Mouse (Mus musculus) liver, embryonic 11.5 days (tissue): ENCODE data around the gene Copg2. TPM values are rescaled to one million over a fixed set of nuclear protein-coding genes. Genes with fewer than 3 reads are reported as not detected.

Experiments used
- ATAC-seq: fragments of 200-750 bp; cut with Nextera tagmentation; replicated peaks from 2 replicates; pipeline ENCODE4 v1.8.0; 2017; ENCODE audit warnings: moderate number of reproducible peaks, mild to moderate bottlenecking, moderate TSS enrichment, moderate library complexity; ENCODE audit not compliant: low FRiP score
- DNase-seq: peaks from one replicate; pipeline ENCODE4 v3.0.0-alpha.2; 2017; ENCODE audit warnings: low spot score
- H3K27ac ChIP-seq: fragments of 300-500 bp; sonication (generic); 2 replicates; pipeline ENCODE4 v1.5.1; 2014; ENCODE audit warnings: mild to moderate bottlenecking, low read depth, low read length, control low read depth
- H3K27me3 ChIP-seq: fragments of 300-500 bp; sonication (generic); replicated peaks from 2 replicates; pipeline ENCODE4 v1.6.1; 2014; ENCODE audit warnings: low read length, mixed read lengths; ENCODE audit not compliant: control insufficient read depth, insufficient read depth
- H3K36me3 ChIP-seq: fragments of 300-500 bp; sonication (generic); 2 replicates; pipeline ENCODE4 v1.6.1; 2014; ENCODE audit warnings: mild to moderate bottlenecking, low read length, moderate library complexity, mixed read lengths; ENCODE audit not compliant: control insufficient read depth, insufficient read depth
- H3K4me1 ChIP-seq: fragments of 300-500 bp; sonication (generic); replicated peaks from 2 replicates; pipeline ENCODE4 v1.6.1; 2014; ENCODE audit warnings: low read length, mixed read lengths; ENCODE audit not compliant: control insufficient read depth, insufficient read depth
- H3K4me2 ChIP-seq: fragments of 300-500 bp; sonication (generic); 2 replicates; pipeline ENCODE4 v1.6.1; 2014; ENCODE audit warnings: mild to moderate bottlenecking, control low read depth, moderate library complexity
- H3K4me3 ChIP-seq: fragments of 300-500 bp; sonication (generic); 2 replicates; pipeline ENCODE4 v1.5.1; 2014; ENCODE audit warnings: low read depth, low read length, control low read depth
- H3K9ac ChIP-seq: fragments of 300-500 bp; sonication (generic); 2 replicates; pipeline ENCODE4 v1.6.1; 2014; ENCODE audit warnings: low read depth, low read length, control low read depth
- H3K9me3 ChIP-seq: fragments of 300-500 bp; sonication (generic); 2 replicates; pipeline ENCODE4 v1.6.1; 2016; ENCODE audit warnings: low read length, inconsistent platforms, mixed read lengths; ENCODE audit not compliant: control insufficient read depth
- WGBS: fragments of 180-500 bp; shearing (Covaris S2); extraction: QIAGEN DNeasy Blood & Tissue Kit; methylation state at CpG from one replicate; pipeline ENCODE4 v1.1.7; 2014; 5-methylcytosine and 5-hydroxymethylcytosine counted together
- polyA plus RNA-seq: library from polyadenylated mRNA; unstranded; fragments of >200 nt; fragmentation: Nextera tagmentation; extraction: Ambion mirVana; gene quantifications from 2 replicates; pipeline ENCODE4 v1.2.1, GENCODE M21; 2014

The Copg2 gene
- polyA plus RNA-seq, 1 experiment from 2014 or later = 17.9 TPM

DNA sequence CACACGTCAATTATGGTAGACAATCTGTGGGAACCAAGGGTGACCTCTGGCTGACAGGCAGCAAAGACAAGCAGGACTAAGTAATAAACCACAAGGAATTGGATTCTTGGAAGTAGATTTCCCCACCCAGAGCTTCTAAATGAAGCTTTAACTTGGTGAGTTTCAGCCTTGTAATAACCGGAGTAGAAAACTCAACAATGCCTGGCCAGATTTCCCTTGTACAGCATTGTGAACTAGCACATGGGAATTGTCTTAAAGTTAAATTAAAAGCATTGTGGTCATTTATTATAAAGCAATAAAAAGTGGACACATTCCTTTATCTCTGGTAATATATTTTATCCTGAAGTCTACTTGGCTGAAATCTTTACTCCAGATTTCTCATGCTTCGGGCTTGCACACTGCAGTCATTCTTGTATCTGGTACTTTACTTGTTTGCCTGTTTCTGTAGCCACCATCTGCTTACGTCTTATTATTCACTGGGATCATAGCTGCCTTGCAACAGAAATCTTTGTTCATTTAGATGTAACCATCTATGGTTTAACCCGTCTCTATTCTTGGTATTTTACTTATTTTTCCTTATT, 181.6 kb downstream of the Copg2 start:
- Histone ChIP-seq H3K4me3 (no peak overlapping the region), H3K4me1 (peaks cover 27% of the 10 kb centered on the region), H3K27ac (no peak overlapping the region; the same call in 1 of the 2 replicates), H3K36me3 (no peaks in the 10 kb centered on the region), H3K4me2 (no peak overlapping the region), H3K9ac (no peak overlapping the region), H3K9me3 (no peaks in the 10 kb centered on the region), H3K27me3 (no peaks in the 10 kb centered on the region)
- DNase-seq (no peak), ATAC-seq (no peak)
- 83% methylated on average over 5 of the region's 5 CpGs for WGBS

DNA sequence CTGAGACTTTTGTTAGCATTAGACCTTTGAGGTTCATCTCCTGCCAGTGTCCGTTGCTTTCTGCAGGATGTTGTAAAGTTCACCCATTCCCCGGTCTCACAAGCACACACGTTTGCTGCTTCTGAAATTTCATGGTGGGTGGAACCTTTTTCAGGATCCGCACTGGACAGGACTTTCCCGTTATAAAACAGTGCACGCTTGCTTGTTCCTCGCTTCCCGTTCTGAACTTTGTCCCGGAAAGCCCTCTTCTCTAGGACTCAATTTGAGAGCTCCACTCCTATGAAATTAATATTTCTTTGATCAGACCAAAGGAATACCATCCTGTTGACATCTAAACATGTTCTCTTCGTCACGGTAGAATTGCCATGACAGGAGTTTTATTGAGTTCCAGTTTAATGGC, 182.7 kb downstream of the Copg2 start:
- Histone ChIP-seq H3K36me3 (no peaks in the 10 kb centered on the region), H3K4me1 (peaks cover 27% of the 10 kb centered on the region), H3K27ac (peak overlapping the region; percentile 16; the same call in 1 of the 2 replicates), H3K9ac (no peak overlapping the region), H3K9me3 (no peaks in the 10 kb centered on the region), H3K4me2 (no peak overlapping the region), H3K27me3 (no peaks in the 10 kb centered on the region), H3K4me3 (no peak overlapping the region)
- ATAC-seq (no peak), DNase-seq (no peak)
- WGBS = 79% methylated on average over 11 of the region's 11 CpGs

DNA sequence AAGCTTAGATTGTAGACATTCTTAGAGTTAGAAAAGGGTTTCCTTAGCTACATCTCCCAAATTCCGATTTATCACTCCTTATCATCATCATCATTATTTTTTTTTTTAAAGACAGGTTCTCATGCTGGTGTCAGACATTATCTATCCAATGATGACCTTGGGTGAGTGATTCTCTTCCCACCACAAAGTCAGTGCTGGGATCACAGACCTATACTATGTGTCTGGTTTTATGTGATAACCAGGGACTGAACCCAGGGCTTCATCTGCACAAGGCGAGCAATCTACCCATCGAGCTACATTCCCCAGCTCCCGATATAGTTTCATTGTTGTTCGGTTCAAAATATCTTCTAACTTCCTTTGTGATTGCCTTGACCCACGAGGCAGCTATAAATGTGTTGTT, 183.1 kb downstream of the Copg2 start:
- DNase-seq = no peak
- ATAC-seq = no peak; the same call in 1 of the 2 replicates
- Histone ChIP-seq H3K27ac (peak overlapping the region; percentile 16; the same call in 1 of the 2 replicates), H3K4me3 (no peak overlapping the region), H3K9me3 (no peaks in the 10 kb centered on the region), H3K36me3 (no peaks in the 10 kb centered on the region), H3K4me1 (peaks cover 27% of the 10 kb centered on the region), H3K4me2 (no peak overlapping the region), H3K9ac (no peak overlapping the region), H3K27me3 (no peaks in the 10 kb centered on the region)
- 34% methylated on average over 6 of the region's 6 CpGs for WGBS

DNA sequence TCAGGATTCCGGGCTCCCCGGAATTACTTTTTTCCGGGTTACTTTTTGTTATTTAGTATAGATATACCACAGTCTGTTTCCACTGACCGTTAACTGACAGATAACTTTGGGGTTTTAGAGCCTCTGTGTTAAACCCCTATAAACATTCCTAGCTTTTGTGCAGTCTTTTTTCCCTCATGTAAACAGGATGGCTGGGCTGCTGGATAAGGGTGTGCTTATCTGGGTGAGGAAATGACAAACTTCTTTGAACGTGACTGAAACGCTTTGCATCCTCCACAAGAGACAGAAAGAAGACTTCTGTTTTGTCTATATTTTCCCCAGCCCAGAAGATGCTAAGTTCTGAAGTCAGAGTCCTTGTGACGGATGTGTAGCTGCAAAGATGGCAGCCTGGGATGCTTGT, 184.1 kb downstream of the Copg2 start:
- H3K9me3 ChIP-seq = no peaks in the 10 kb centered on the region
- peak; percentile 74 for ATAC-seq
- no peaks in the 10 kb centered on the region for H3K27me3 ChIP-seq
- no peak overlapping the region for H3K9ac ChIP-seq
- no peak overlapping the region for H3K4me3 ChIP-seq
- H3K4me2 ChIP-seq = no peak overlapping the region
- H3K27ac ChIP-seq = peak overlapping the region; percentile 72
- peaks cover 27% of the 10 kb centered on the region for H3K4me1 ChIP-seq
- DNase-seq = no peak
- 21% methylated on average over 7 of the region's 7 CpGs for WGBS
- H3K36me3 ChIP-seq = no peaks in the 10 kb centered on the region

DNA sequence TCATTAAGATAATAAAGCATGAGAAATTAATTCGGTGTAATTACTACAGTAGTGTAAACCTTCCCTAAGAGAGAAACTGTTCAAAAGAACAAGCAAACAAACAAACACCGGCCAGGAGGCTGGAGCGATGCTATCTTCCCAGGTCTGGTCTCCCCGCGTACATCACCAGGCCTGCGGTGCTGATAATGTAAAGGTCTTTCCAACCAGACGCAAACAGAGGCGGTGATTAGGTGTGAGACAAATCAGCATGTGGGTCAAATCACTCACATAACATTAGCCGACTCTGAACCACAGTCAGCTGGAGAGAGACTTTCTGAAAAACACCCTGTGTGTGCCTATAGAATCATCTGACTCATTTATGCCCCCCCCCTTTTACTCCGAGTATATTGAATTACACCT, 185.2 kb downstream of the Copg2 start:
- H3K36me3 ChIP-seq = no peaks in the 10 kb centered on the region
- peaks cover 27% of the 10 kb centered on the region for H3K4me1 ChIP-seq
- peak overlapping the region; percentile 72 for H3K27ac ChIP-seq
- no peaks in the 10 kb centered on the region for H3K27me3 ChIP-seq
- no peak overlapping the region for H3K4me2 ChIP-seq
- H3K9ac ChIP-seq = no peak overlapping the region
- WGBS = 29% methylated on average over 10 of the region's 10 CpGs
- no peak for DNase-seq
- H3K4me3 ChIP-seq = no peak overlapping the region
- ATAC-seq = no peak
- H3K9me3 ChIP-seq = no peaks in the 10 kb centered on the region

DNA sequence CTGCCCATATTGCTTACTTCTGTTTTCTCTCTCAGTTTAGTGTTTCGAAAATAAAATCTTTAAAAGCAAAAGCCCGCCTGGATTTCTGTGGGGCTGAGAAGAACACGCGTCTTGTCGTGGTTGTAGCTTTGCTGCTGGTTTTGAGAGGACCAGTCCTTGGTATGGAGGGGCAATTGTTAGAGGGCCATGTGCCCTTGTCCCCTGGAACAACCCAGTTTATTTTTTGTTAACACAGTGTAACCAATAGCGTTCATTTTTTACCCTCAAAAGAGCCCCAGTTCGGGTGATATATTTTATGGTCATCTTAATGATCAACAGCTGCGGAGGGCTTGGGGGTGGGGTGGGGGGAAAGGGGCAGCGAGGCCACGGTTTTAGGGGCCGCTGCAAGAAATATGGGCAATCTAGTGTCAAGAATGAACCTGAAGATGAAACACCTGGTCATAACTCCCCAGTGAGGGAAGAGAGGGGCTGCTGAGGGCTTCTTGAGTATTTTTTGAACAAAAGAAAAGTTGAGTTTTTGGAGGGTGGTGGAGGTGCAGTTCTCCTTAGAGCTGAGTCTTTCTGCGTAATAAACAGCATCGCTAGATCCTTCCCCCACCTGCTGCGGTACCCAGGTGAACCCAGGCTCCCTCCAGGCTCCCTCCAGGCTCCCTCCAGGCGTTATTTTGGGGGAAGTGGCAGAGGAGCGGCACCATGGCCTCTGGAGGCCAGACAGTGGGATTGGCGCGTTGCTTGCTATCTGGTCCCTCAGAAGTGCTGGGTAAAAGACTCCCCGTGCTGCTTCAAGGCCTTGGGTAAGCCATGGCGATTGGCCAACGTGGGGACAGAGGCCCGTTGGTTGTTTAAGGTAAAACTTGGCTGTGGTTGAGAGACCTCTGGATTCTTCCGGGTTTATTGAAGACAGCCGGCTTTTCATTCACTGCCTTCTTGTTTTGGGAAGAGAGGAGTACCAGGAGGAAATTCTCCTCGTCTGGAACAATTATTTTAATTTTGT, 185.9 kb downstream of the Copg2 start:
- Histone ChIP-seq H3K4me2 (no peak overlapping the region), H3K4me1 (peaks cover 27% of the 10 kb centered on the region), H3K27ac (peak overlapping the region; percentile 72), H3K9me3 (no peaks in the 10 kb centered on the region), H3K36me3 (no peaks in the 10 kb centered on the region), H3K9ac (no peak overlapping the region), H3K27me3 (no peaks in the 10 kb centered on the region), H3K4me3 (no peak overlapping the region)
- DNase-seq (no peak), ATAC-seq (no peak)
- 57% methylated on average over 25 of the region's 25 CpGs for WGBS

DNA sequence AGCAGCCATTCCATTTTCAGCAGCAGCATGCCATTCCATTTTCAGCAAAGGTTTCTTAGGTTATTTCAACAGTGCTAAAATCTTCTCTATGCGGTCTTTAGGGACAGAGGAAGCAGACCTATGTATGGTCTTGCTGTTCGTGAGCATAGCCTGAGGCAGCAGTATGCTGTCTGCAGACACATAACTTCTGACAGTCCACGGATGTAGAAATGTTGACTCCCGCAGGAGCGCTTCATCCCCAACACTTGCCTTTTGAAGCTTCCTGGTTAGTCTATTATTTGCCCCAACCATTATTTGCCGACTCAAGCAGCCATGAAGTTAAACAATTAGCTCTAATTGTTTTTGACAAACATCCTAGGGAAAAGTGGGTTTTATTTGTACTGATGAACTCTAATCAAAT, 187.5 kb downstream of the Copg2 start:
- ATAC-seq = no peak
- Histone ChIP-seq H3K36me3 (no peaks in the 10 kb centered on the region), H3K27me3 (no peaks in the 10 kb centered on the region), H3K4me1 (peaks cover 27% of the 10 kb centered on the region), H3K4me3 (no peak overlapping the region), H3K9ac (no peak overlapping the region), H3K9me3 (no peaks in the 10 kb centered on the region), H3K27ac (no peak overlapping the region), H3K4me2 (no peak overlapping the region)
- 71% methylated on average over 6 of the region's 6 CpGs for WGBS
- DNase-seq = no peak

DNA sequence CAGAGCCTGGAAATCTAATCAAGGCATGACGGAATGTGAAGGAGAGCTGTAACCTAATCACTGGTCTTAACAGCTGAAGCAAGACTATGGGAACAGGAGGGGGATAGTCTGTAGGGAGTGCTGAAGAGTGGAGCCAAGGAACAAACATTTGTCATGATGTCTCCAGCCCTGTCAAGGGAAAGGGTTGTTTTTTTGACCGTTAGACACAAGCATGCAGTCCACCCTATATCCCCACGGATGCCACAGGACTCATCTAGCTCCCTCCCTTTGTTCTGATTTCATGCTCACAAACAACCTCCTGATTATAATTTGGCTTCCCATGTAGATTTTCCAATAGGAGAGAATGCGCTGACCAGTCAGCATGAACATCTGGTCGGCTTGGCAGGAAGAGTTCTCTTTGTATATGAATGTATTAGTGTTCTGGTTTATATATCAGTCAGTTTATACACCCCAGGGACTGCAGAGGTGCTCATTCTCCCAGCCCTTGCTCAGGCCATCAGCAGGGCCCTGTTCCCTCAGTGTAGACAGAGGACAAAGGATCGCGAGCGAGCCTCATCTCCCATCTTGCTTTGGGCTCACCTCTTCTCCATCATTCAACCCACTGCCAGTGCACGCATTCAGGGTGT, 192.5 kb downstream of the Copg2 start:
- DNase-seq (no peak), ATAC-seq (no peak)
- Histone ChIP-seq H3K4me1 (peaks cover 14% of the 10 kb centered on the region), H3K4me2 (no peak overlapping the region), H3K27me3 (no peaks in the 10 kb centered on the region), H3K9ac (no peak overlapping the region), H3K27ac (no peak overlapping the region), H3K9me3 (no peaks in the 10 kb centered on the region), H3K36me3 (no peaks in the 10 kb centered on the region), H3K4me3 (no peak overlapping the region)
- WGBS = 68% methylated on average over 9 of the region's 9 CpGs
